8 mouse cellular contexts compared by ENCODE assay signal in genomic region chr1:121326591-121327343, GRCm38 (mm10). TPM values are rescaled to one million over a fixed set of nuclear protein-coding genes. Genes with fewer than 3 reads are reported as not detected.
A peak's percentile ranks its signal among the peaks of the same experiment; 100 is the strongest.
DNase-seq lines count a peak whose midpoint lies in the region; ATAC-seq and TF ChIP-seq lines count a peak whose summit lies in the region.

No protein-coding gene starts in this region.

- H3K27ac ChIP-seq in heart, adult 2 months: peak overlapping the region; percentile 96
- H3K27ac ChIP-seq in hindbrain, embryonic 15.5 days (replicated peaks): peak overlapping the region; percentile 92; the same call in 1 of the 2 replicates
- peak overlapping the region; percentile 89 for H3K27ac ChIP-seq in midbrain, embryonic 13.5 days

- ATAC-seq in hindbrain, embryonic 15.5 days (ENCODE audit: low FRiP score, low read depth): no peak
- no peak for ATAC-seq in midbrain, embryonic 13.5 days

- H3K4me3 ChIP-seq in heart, adult 2 months: peak overlapping the region; percentile 76
- H3K4me3 ChIP-seq in hindbrain, embryonic 15.5 days: peak overlapping the region; percentile 96
- H3K4me3 ChIP-seq in midbrain, embryonic 13.5 days (replicated peaks): peak overlapping the region; percentile 85

- peak overlapping the region; percentile 65 for H3K9ac ChIP-seq in heart, adult 2 months (ENCODE audit: low read depth, low read length)
- H3K9ac ChIP-seq in hindbrain, embryonic 15.5 days: peak overlapping the region; percentile 95
- H3K9ac ChIP-seq in midbrain, embryonic 13.5 days (replicated peaks): peak overlapping the region; percentile 91

- TF ChIP-seq POLR2A in heart, adult 2 months (IDR thresholded peaks at IDR 0.05; ENCODE audit: insufficient read depth, low read depth, low read length): no peak

- H3K79me2 ChIP-seq in heart, adult 2 months (replicated peaks; ENCODE audit: control insufficient read depth, insufficient read depth, low read length): no peaks in the 10 kb centered on the region

- no peak for TF ChIP-seq EP300 in heart, adult 2 months (IDR thresholded peaks at IDR 0.05; ENCODE audit: insufficient read depth, low read depth, low read length)

- H3K36me3 ChIP-seq in heart, adult 2 months (ENCODE audit: control insufficient read depth, insufficient read depth, low read length): no peaks in the 10 kb centered on the region; the same call in 1 of the 2 replicates
- H3K36me3 ChIP-seq in hindbrain, embryonic 15.5 days: no peaks in the 10 kb centered on the region
- H3K36me3 ChIP-seq in midbrain, embryonic 13.5 days: peaks cover 3% of the 10 kb centered on the region; the same call in 1 of the 2 replicates

- intact Hi-C loops in heart, adult 2 months (cut with DNase I): loop anchor here (2.0 to 5.0 kb wide), 3 partner anchors 104 to 241 kb away; partner anchors contain the start of genes Ccdc93 and Ddx18
- intact Hi-C loops in heart, postnatal 25 days (cut with DNase I): loop anchor here (5.0 to 10.0 kb wide), 2 partner anchors 106 to 238 kb away; partner anchors contain the start of genes Ccdc93 and Ddx18

- peak overlapping the region; percentile 95 for H3K4me2 ChIP-seq in hindbrain, embryonic 15.5 days
- H3K4me2 ChIP-seq in midbrain, embryonic 13.5 days (replicated peaks): peak overlapping the region; percentile 87

- WGBS in heart, adult 2 months: 7% methylated on average over 18 of the region's 18 CpGs
- WGBS in hindbrain, embryonic 15.5 days: 27% methylated on average over 18 of the region's 18 CpGs
- WGBS in midbrain, embryonic 13.5 days: 34% methylated on average over 18 of the region's 18 CpGs

- no peak for TF ChIP-seq CTCF in heart, adult 2 months (IDR thresholded peaks at IDR 0.05)

- peaks cover 3% of the 10 kb centered on the region for H3K4me1 ChIP-seq in heart, adult 2 months (ENCODE audit: control insufficient read depth, insufficient read depth, low read length)
- H3K4me1 ChIP-seq in hindbrain, embryonic 15.5 days (replicated peaks): peaks cover 36% of the 10 kb centered on the region
- peaks cover 30% of the 10 kb centered on the region for H3K4me1 ChIP-seq in midbrain, embryonic 13.5 days (replicated peaks)

- H3K27me3 ChIP-seq in heart, adult 2 months (ENCODE audit: control insufficient read depth, insufficient read depth, low read length): no peaks in the 10 kb centered on the region
- no peaks in the 10 kb centered on the region for H3K27me3 ChIP-seq in hindbrain, embryonic 15.5 days
- no peaks in the 10 kb centered on the region for H3K27me3 ChIP-seq in midbrain, embryonic 13.5 days

- no peak for DNase-seq in heart, adult 2 months
- DNase-seq in heart, postnatal 25 days (ENCODE audit: low spot score): no peak
- peak; percentile 83 for DNase-seq in A20 (ENCODE audit: low read depth, low spot score)
- DNase-seq in c-Kit-positive CD71-positive TER-119-negative erythroid progenitor cells, embryonic 14.5 days (ENCODE audit: low read depth): peak; percentile 10
- DNase-seq in gastrocnemius, adult 18-20 months (ENCODE audit: low spot score): no peak
- no peak for DNase-seq in spleen, postnatal 14 days (ENCODE audit: low spot score in 2 of 2)

- no peaks in the 10 kb centered on the region for H3K9me3 ChIP-seq in hindbrain, embryonic 15.5 days
- H3K9me3 ChIP-seq in midbrain, embryonic 13.5 days: no peaks in the 10 kb centered on the region

RNA-seq across cellular contexts. Expression of gene Insig2, which starts 5.6 kb away (rescaled TPM):
- total RNA-seq in heart, adult 2 months (2021): 10 to 100 TPM; 55.0 to 69.5 TPM
- 42.5 and 76.5 TPM in 2 replicates for polyA plus RNA-seq in heart, adult 2 months (2012; rRNA removed)
- 10 to 100 TPM; 58.1 to 65.9 TPM for total RNA-seq in heart, postnatal 25 days (2021)
- polyA plus RNA-seq in hindbrain, embryonic 15.5 days (2015; fragmentation: Nextera tagmentation; extraction: Ambion mirVana): 38.5 and 47.3 TPM in 2 replicates
- polyA plus RNA-seq in midbrain, embryonic 13.5 days (2015; fragmentation: Nextera tagmentation; extraction: Ambion mirVana): 47.7 and 50.2 TPM in 2 replicates
- total RNA-seq in gastrocnemius, adult 18-20 months (2021): 10 to 100 TPM; 64.2 to 64.9 TPM

Comparison
In these comparisons a context has a peak if more than half of its experiments do, and no peak if none do; other contexts are left out.
1. DNase-seq: peak in A20 (single experiment) and c-Kit-positive CD71-positive TER-119-negative erythroid progenitor cells, embryonic 14.5 days (single experiment); none in heart, adult 2 months (0 of 2), heart, postnatal 25 days (single experiment), gastrocnemius, adult 18-20 months (single experiment) and spleen, postnatal 14 days (0 of 2).
2. Peak in every context shown above with its lines, with median percentiles within 50 percentile points of each other: H3K27ac ChIP-seq, H3K4me3 ChIP-seq and H3K9ac ChIP-seq.